Mouse (Mus musculus): Measurements from ENCODE around the gene Ly6g6e. TPM values are rescaled to one million over a fixed set of nuclear protein-coding genes. Genes with fewer than 3 reads are reported as not detected.

Ly6g6e gene
- polyA plus RNA-seq, 1 experiment = not detected

Other genes with a start within 250 kb of the Ly6g6e start
- 35.1 and 41.2 TPM in 2 replicates for gene Stk19, start 240.0 kb upstream of the Ly6g6e start, polyA plus RNA-seq (2012; ENCODE audit: low replicate concordance)
- 64.7 and 107 TPM in 2 replicates for gene Dxo, start 239.9 kb upstream of the Ly6g6e start, polyA plus RNA-seq (2012; ENCODE audit: low replicate concordance)
- 73.9 and 94.6 TPM in 2 replicates for gene Skiv2l, start 226.7 kb upstream of the Ly6g6e start, polyA plus RNA-seq (2012; ENCODE audit: low replicate concordance)
- gene Nelfe, start 226.5 kb upstream of the Ly6g6e start, polyA plus RNA-seq (2012; ENCODE audit: low replicate concordance) = 110 and 113 TPM in 2 replicates
- gene Cfb, start 214.4 kb upstream of the Ly6g6e start, polyA plus RNA-seq (2012; ENCODE audit: low replicate concordance) = 0.42 and 1.0 TPM in 2 replicates
- 12.3 and 13.4 TPM in 2 replicates for gene Zbtb12, start 197.4 kb upstream of the Ly6g6e start, polyA plus RNA-seq (2012; ENCODE audit: low replicate concordance)
- 0.10 TPM in 1 of 2 replicates, not detected in the other for gene Gm20547, start 194.9 kb upstream of the Ly6g6e start, polyA plus RNA-seq (2012; ENCODE audit: low replicate concordance)
- 1.6 and 6.5 TPM in 2 replicates for gene C2, start 178.6 kb upstream of the Ly6g6e start, polyA plus RNA-seq (2012; ENCODE audit: low replicate concordance)
- 299 and 719 TPM in 2 replicates for gene Ehmt2, start 178.4 kb upstream of the Ly6g6e start, polyA plus RNA-seq (2012; ENCODE audit: low replicate concordance)
- gene Slc44a4, start 162.4 kb upstream of the Ly6g6e start, polyA plus RNA-seq (2012; ENCODE audit: low replicate concordance) = not detected in 2 replicates
- gene Neu1, start 145.6 kb upstream of the Ly6g6e start, polyA plus RNA-seq (2012; ENCODE audit: low replicate concordance) = 46.6 and 61.8 TPM in 2 replicates
- 3.0 and 6.4 TPM in 2 replicates for gene Hspa1b, start 117.7 kb upstream of the Ly6g6e start, polyA plus RNA-seq (2012; ENCODE audit: low replicate concordance)
- gene Gm20481, start 107.0 kb upstream of the Ly6g6e start, polyA plus RNA-seq (2012; ENCODE audit: low replicate concordance) = not detected in 2 replicates
- 0.68 and 2.2 TPM in 2 replicates for gene Hspa1a, start 104.7 kb upstream of the Ly6g6e start, polyA plus RNA-seq (2012; ENCODE audit: low replicate concordance)
- not detected in 2 replicates for gene Hspa1l, start 104.2 kb upstream of the Ly6g6e start, polyA plus RNA-seq (2012; ENCODE audit: low replicate concordance)
- 51.7 and 75.3 TPM in 2 replicates for gene Lsm2, start 95.0 kb upstream of the Ly6g6e start, polyA plus RNA-seq (2012; ENCODE audit: low replicate concordance)
- 768 and 1,214 TPM in 2 replicates for gene Vars, start 75.9 kb upstream of the Ly6g6e start, polyA plus RNA-seq (2012; ENCODE audit: low replicate concordance)
- 0.51 and 1.3 TPM in 2 replicates for gene Vwa7, start 60.3 kb upstream of the Ly6g6e start, polyA plus RNA-seq (2012; ENCODE audit: low replicate concordance)
- 93.8 and 249 TPM in 2 replicates for gene Sapcd1, start 48.9 kb upstream of the Ly6g6e start, polyA plus RNA-seq (2012; ENCODE audit: low replicate concordance)
- gene Msh5, start 30.2 kb upstream of the Ly6g6e start, polyA plus RNA-seq (2012; ENCODE audit: low replicate concordance) = 54.6 and 127 TPM in 2 replicates
- gene Clic1, start 26.9 kb upstream of the Ly6g6e start, polyA plus RNA-seq (2012; ENCODE audit: low replicate concordance) = 161 and 172 TPM in 2 replicates
- 6.4 and 6.5 TPM in 2 replicates for gene Ddah2, start 17.9 kb upstream of the Ly6g6e start, polyA plus RNA-seq (2012; ENCODE audit: low replicate concordance)
- gene Ly6g6c, start 11.5 kb upstream of the Ly6g6e start, polyA plus RNA-seq (2012; ENCODE audit: low replicate concordance) = 0.17 TPM in 1 of 2 replicates, not detected in the other
- 0.16 and 0.42 TPM in 2 replicates for gene Mpig6b, start 10.7 kb upstream of the Ly6g6e start, polyA plus RNA-seq (2012; ENCODE audit: low replicate concordance)
- gene Ly6g6d, start 1.2 kb downstream of the Ly6g6e start, polyA plus RNA-seq (2012; ENCODE audit: low replicate concordance) = not detected in 2 replicates
- gene Ly6g6f, start 8.7 kb downstream of the Ly6g6e start, polyA plus RNA-seq (2012; ENCODE audit: low replicate concordance) = not detected in 2 replicates
- gene Abhd16a, start 12.4 kb downstream of the Ly6g6e start, polyA plus RNA-seq (2012; ENCODE audit: low replicate concordance) = 115 and 170 TPM in 2 replicates
- gene Ly6g5c, start 31.4 kb downstream of the Ly6g6e start, polyA plus RNA-seq (2012; ENCODE audit: low replicate concordance) = not detected in 2 replicates
- 0.24 and 0.66 TPM in 2 replicates for gene Ly6g5b, start 38.5 kb downstream of the Ly6g6e start, polyA plus RNA-seq (2012; ENCODE audit: low replicate concordance)
- gene Gpank1, start 44.6 kb downstream of the Ly6g6e start, polyA plus RNA-seq (2012; ENCODE audit: low replicate concordance) = 76.2 and 161 TPM in 2 replicates
- gene Csnk2b, start 45.2 kb downstream of the Ly6g6e start, polyA plus RNA-seq (2012; ENCODE audit: low replicate concordance) = 50.0 and 73.9 TPM in 2 replicates
- 21.2 and 21.9 TPM in 2 replicates for gene D17H6S53E, start 49.5 kb downstream of the Ly6g6e start, polyA plus RNA-seq (2012; ENCODE audit: low replicate concordance)
- gene Apom, start 55.1 kb downstream of the Ly6g6e start, polyA plus RNA-seq (2012; ENCODE audit: low replicate concordance) = 0.18 and 0.28 TPM in 2 replicates
- 414 and 841 TPM in 2 replicates for gene Bag6, start 58.3 kb downstream of the Ly6g6e start, polyA plus RNA-seq (2012; ENCODE audit: low replicate concordance)
- gene Prrc2a, start 88.0 kb downstream of the Ly6g6e start, polyA plus RNA-seq (2012; ENCODE audit: low replicate concordance) = 1,121 and 1,280 TPM in 2 replicates
- 7.8 and 19.1 TPM in 2 replicates for gene Aif1, start 99.2 kb downstream of the Ly6g6e start, polyA plus RNA-seq (2012; ENCODE audit: low replicate concordance)
- gene Lst1, start 111.5 kb downstream of the Ly6g6e start, polyA plus RNA-seq (2012; ENCODE audit: low replicate concordance) = 28.4 and 125 TPM in 2 replicates
- gene Ltb, start 117.5 kb downstream of the Ly6g6e start, polyA plus RNA-seq (2012; ENCODE audit: low replicate concordance) = 883 and 1,534 TPM in 2 replicates
- gene Tnf, start 125.1 kb downstream of the Ly6g6e start, polyA plus RNA-seq (2012; ENCODE audit: low replicate concordance) = 8.2 and 10.3 TPM in 2 replicates
- gene Lta, start 128.4 kb downstream of the Ly6g6e start, polyA plus RNA-seq (2012; ENCODE audit: low replicate concordance) = 20.2 and 29.6 TPM in 2 replicates
- not detected in 2 replicates for gene Gm16181, start 143.9 kb downstream of the Ly6g6e start, polyA plus RNA-seq (2012; ENCODE audit: low replicate concordance)
- 2.8 and 6.8 TPM in 2 replicates for gene Atp6v1g2, start 156.8 kb downstream of the Ly6g6e start, polyA plus RNA-seq (2012; ENCODE audit: low replicate concordance)
- 35.2 and 66.9 TPM in 2 replicates for gene Nfkbil1, start 158.9 kb downstream of the Ly6g6e start, polyA plus RNA-seq (2012; ENCODE audit: low replicate concordance)
- gene Ddx39b, start 164.8 kb downstream of the Ly6g6e start, polyA plus RNA-seq (2012; ENCODE audit: low replicate concordance) = 174 and 194 TPM in 2 replicates
- gene H2-D1, start 185.8 kb downstream of the Ly6g6e start, polyA plus RNA-seq (2012; ENCODE audit: low replicate concordance) = 496 and 1,202 TPM in 2 replicates
- gene H2-Q1, start 243.5 kb downstream of the Ly6g6e start, polyA plus RNA-seq (2012; ENCODE audit: low replicate concordance) = 21.1 and 21.9 TPM in 2 replicates

Data from hematopoietic multipotent progenitor cell, adult 10-12 weeks (in vitro differentiated cells).